Mouse (Mus musculus) ES-E14 (cell line): ENCODE results near the gene Gm11627.

Source experiments
- HCFC1 ChIP-seq: IDR thresholded peaks from 2 replicates; pipeline ENCODE4 v1.6.1; 2012; ENCODE audit warnings: low read length, inconsistent platforms, borderline replicate concordance; ENCODE audit not compliant: insufficient read depth
- MAFK ChIP-seq: IDR thresholded peaks from 2 replicates; pipeline ENCODE4 v1.6.1; 2014; ENCODE audit warnings: mild to moderate bottlenecking, low read depth, low read length, inconsistent platforms; ENCODE audit not compliant: insufficient read depth
- ZC3H11A ChIP-seq: IDR thresholded peaks from 2 replicates; pipeline ENCODE4 v1.6.1; 2012; ENCODE audit warnings: low read depth, mild to moderate bottlenecking, inconsistent platforms, low read length, borderline replicate concordance

- TF ChIP-seq HCFC1 (no peak), ZC3H11A (no peak), MAFK (no peak)
Measured at GRCm38 (mm10) chr11:102609483-102609882, 30.2 kb upstream of the Gm11627 start.
